Mouse (Mus musculus) olfactory bulb, adult 2 months (tissue): Measurements from ENCODE around the gene Reep6. TPM values are rescaled to one million over a fixed set of nuclear protein-coding genes. Genes with fewer than 3 reads are reported as not detected.

ENCODE experiments used
- H3K27ac ChIP-seq: fragments of 200-500 bp; 2 replicates; pipeline ENCODE4 v1.5.1; 2012; ENCODE audit warnings: low read depth, low read length; ENCODE audit not compliant: insufficient read depth
- H3K4me1 ChIP-seq: fragments of 200-500 bp; 2 replicates; pipeline ENCODE4 v1.6.1; 2012; ENCODE audit warnings: low read length; ENCODE audit not compliant: control insufficient read depth, insufficient read depth
- H3K4me3 ChIP-seq: fragments of 200-500 bp; 2 replicates; pipeline ENCODE4 v1.5.1; 2012; ENCODE audit warnings: mild to moderate bottlenecking, low read depth, low read length, moderate library complexity; ENCODE audit not compliant: insufficient read depth
- CTCF ChIP-seq: fragments of 200-500 bp; IDR thresholded peaks from 2 replicates; pipeline ENCODE4 v1.5.1; 2012; ENCODE audit warnings: low read depth, mild to moderate bottlenecking, low read length, moderate library complexity; ENCODE audit not compliant: insufficient read depth
- POLR2A ChIP-seq: fragments of 200-500 bp; IDR thresholded peaks from 2 replicates; pipeline ENCODE4 v1.6.1; 2012; ENCODE audit warnings: mild to moderate bottlenecking, low read depth, low read length, moderate library complexity; ENCODE audit not compliant: insufficient read depth
- WGBS: fragments of 180-500 bp; shearing (Covaris S2); methylation state at CpG from one replicate; pipeline ENCODE4 v1.1.7; 2018; 5-methylcytosine and 5-hydroxymethylcytosine counted together
- polyA plus RNA-seq: library from polyadenylated mRNA; stranded (reverse); fragments of >200 nt; gene quantifications from 2 replicates; pipeline ENCODE4 v1.2.4, GENCODE M21; 2012; ENCODE audit warnings: low replicate concordance; ENCODE audit not compliant: missing spikeins, insufficient read depth, insufficient read length

Gene Reep6
- polyA plus RNA-seq: not detected in 2 replicates

DNA sequence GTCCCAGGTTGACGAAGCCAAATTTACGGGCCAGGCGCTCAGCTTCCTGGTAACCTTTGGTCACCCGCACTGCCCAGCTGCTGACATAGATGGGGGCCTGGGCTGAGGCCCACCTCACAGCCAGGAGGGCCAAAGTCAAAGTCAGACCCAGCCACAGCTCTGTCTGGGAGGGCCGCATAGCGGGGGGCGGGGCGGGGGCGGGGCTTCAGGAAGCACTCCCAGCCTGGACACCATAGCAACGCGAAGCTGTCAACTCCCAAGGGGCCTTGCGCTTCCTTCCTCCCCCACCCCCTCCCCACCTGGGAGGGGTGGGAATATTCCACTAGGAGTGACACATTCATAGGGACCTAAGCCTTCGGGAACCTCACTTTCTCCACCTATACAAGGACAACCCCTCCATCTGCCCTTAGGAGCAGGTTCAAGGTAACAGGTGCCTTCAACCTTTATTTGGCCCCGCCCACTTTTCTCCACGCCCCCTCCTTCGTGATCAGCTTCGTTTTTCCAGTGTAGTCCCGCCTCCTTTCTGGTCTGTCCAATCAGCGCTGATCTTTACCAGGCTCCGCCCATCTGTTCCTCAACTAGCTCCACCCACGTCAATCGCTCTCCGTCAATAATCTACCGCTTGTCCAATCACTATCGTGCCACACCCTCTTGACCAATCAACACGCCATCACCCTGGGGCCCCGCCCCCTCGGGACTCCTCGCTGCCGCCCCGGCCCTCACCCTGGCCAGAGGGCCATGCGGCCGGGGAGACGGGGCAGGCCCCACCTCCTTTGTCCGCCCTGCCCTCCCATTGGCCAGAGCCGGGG, at the start of gene Reep6, which contains the start of gene Pcsk4:
Gene Reep6 (plus strand): TSS at position 681 of the 809 bp plus-strand sequence.
Gene Pcsk4 (minus strand): TSS at position 226 of the 809 bp plus-strand sequence.
- H3K27ac ChIP-seq: no peak within 1 kb of the TSS
- peaks cover 12% of the 10 kb centered on the region for H3K4me1 ChIP-seq
- WGBS: 7% methylated on average over 36 of the region's 36 CpGs
- TF ChIP-seq POLR2A (no peak), CTCF (no peak)
- peak within 1 kb of the TSS; percentile 53 for H3K4me3 ChIP-seq

DNA sequence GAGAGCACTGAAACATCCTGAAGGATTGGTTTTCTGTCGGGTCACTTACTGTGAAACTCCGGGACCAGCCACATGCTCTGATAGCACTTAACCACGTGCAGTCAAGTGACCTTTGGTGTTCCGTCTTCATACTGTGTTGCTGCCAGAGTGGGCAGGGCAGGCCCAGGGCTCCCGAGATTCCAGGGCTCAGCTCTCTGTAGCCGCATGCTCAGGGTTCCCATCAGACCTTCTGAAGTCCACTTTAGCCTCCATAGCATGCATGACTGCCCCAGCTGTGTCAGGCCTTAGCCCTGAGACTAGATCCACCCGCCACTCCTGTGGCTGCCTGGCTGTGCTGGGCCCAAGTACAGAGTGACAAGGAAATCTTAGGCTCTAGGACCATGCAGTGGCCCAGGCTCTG, 48.4 kb upstream of the Reep6 start:
- Histone ChIP-seq H3K4me3 (no peak overlapping the region), H3K27ac (no peak overlapping the region), H3K4me1 (peaks cover 24% of the 10 kb centered on the region)
- TF ChIP-seq CTCF (no peak), POLR2A (no peak)
- WGBS: 71% methylated on average over 7 of the region's 7 CpGs

DNA sequence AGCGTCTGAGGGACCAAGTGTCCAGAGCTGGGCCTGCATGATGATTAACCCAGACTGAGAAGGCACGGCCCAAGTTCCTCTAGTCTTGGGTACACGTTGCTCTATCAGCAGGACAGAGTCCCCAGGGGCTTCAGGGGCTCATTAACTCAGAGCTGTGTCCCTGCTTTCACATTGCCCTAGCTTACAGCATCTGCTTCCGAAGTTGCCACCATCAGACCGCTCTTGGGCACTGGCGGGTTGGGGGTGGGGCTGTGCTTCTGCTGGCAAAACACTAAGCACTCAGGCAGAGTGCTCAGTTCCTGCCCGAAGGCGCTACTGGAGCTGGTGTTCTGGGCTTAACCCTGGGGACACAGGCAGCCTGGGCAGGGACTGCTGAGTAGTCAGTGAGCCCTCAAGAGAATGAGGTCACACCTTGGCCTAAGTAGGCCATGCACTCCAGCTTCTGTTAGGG, 47.8 kb upstream of the Reep6 start:
- H3K4me3 ChIP-seq: no peak overlapping the region
- peaks cover 24% of the 10 kb centered on the region for H3K4me1 ChIP-seq
- 44% methylated on average over 8 of the region's 8 CpGs for WGBS
- TF ChIP-seq POLR2A (no peak), CTCF (no peak)
- H3K27ac ChIP-seq: no peak overlapping the region

DNA sequence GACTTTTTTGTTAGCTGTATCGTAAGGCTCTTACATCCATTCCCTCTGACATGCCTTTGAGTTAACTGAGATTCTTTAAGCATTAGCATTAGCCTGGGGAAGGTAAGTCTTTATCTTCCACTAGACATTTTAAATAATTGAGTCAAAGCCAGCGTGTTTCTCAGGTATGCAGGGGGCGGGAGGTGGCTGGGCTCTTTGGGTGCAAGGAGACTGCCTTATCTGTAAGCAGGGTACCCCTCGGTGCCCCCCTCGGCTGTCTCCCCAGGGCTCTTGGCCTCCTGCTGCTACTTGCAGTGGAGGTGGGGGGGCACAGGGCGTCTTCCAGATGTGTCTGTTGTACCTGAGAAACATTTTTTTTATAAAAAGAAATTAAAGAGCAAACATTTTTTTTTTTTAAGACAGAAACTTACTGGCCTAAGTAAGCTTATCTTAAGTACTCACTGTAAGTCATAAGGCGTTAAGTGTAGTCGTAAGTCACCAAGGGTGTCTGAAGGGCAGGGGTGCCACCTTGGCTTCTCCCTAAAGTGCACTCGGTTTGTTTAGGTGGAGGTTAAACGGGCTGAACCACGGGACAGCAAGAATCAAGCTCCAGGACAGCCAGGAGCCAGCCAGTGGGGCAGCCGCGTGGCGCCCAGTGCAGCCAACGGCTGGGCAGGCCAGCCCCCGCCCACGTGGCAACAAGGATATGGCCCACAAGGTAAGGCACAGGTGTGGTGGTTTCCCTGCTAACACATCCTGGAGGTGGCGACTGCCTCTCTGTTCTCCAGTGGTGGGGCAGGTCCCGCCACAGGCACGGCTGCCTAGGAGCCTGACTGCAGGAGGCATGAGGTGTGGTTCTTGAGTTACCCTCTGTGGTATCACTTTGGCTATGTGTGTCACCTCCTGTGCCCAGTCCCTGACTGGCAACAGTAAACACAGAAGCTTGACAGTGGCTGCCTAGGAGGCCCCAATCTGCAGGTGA, 47.0 kb upstream of the Reep6 start:
- H3K4me1 ChIP-seq: peaks cover 24% of the 10 kb centered on the region
- 86% methylated on average over 20 of the region's 20 CpGs for WGBS
- no peak overlapping the region for H3K4me3 ChIP-seq
- no peak overlapping the region for H3K27ac ChIP-seq
- TF ChIP-seq POLR2A: no peak
- TF ChIP-seq CTCF: no peak

DNA sequence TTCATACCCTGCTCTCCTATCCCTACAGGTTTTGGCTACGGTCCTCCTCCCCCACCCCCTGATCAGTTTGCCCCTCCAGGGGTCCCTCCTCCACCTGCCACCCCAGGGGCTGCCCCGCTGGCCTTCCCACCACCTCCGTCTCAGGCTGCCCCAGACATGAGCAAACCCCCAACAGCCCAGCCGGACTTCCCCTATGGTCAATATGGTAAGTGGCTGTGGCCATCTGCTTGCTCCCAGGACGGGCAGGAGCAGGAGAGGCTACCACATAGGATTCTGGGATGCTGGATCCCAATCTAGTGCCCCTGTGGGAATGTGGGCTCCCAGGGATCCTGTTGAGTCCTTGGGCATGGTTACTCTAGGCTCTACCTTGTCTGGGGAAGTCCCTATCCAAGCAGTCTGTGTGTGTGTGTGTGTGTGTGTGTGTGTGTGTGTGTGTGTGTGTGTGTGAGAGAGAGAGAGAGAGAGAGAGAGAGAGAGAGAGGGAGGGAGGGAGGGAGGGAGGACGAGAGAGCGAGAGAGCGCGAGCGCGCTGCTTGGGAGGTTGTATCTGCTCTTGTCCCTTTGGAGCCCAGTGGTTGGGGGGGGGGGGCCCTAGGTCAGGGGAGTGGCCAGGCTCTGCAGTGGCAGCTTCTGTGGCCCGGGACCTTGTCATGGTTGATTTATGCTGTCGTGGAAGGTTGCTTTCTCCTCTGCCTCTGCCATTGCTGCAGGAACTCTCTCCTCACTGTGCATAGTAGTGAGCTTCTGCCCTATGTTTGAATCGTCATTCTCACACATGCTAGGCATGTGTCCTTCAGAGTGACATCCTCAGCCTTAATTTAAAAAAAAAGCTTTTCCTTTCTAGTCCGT, 44.3 kb upstream of the Reep6 start:
- peaks cover 18% of the 10 kb centered on the region for H3K4me1 ChIP-seq
- WGBS: 79% methylated on average over 9 of the region's 15 CpGs
- TF ChIP-seq POLR2A: no peak
- no peak for TF ChIP-seq CTCF
- no peak overlapping the region for H3K4me3 ChIP-seq
- no peak overlapping the region for H3K27ac ChIP-seq

DNA sequence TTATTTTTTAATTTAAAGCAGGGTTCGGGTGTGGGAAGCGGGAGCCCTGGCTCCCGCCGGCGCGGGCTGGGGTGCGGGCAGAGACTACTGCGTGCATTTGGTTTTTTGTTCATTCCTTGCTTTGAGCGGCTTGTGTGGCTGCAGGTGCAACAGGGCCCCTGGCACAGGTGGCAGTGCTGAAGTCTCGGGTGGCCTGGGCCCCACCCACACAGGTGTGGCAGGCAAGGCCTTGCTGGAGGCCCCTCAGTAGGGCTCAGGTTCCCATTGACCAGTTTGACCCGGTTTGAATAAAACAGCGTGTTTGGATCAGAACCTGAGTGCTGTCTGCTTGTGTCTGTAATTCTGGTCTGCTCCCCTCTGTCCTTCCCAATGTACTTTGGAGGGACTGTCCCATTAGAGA, 41.7 kb upstream of the Reep6 start:
- Histone ChIP-seq H3K27ac (no peak overlapping the region), H3K4me3 (no peak overlapping the region), H3K4me1 (peaks cover 2% of the 10 kb centered on the region)
- WGBS: 96% methylated on average over 12 of the region's 12 CpGs
- no peak for TF ChIP-seq CTCF
- no peak for TF ChIP-seq POLR2A

DNA sequence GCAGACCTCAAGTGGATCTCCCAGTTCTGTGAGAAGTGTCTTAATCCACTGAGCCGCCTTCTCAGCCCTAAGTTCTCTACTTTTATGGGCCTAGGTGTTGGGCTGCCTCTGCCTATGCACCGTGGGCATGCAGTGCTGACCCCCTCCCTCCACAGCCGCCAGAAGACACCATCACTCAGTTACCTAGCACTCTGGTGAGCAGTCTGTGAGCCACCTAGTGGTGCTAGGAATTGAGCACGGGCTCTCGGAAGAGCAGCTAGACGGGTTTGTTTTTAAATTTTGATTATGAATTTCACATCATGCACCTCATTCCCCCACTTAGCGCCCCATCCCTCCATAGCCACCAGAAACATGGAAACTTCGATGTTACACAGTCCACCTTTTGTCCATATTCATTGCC, 41.1 kb upstream of the Reep6 start:
- 62% methylated on average over 8 of the region's 8 CpGs for WGBS

More for the DNA sequence above, 41.1 kb upstream of the Reep6 start:
- TF ChIP-seq CTCF (no peak), POLR2A (no peak)
- Histone ChIP-seq H3K27ac (no peak overlapping the region), H3K4me3 (no peak overlapping the region), H3K4me1 (peaks cover 8% of the 10 kb centered on the region)
